Mouse (Mus musculus) hindbrain, embryonic 15.5 days (tissue): ENCODE measurements around the gene Med24. TPM values are rescaled to one million over a fixed set of nuclear protein-coding genes. Genes with fewer than 3 reads are reported as not detected.
"Not testable (repeated sequence)": the region's sequence is repeated elsewhere in the genome, so short reads cannot be mapped to it uniquely, and the experiment has no call there.

ENCODE experiments used
- ATAC-seq: fragments of 200-750 bp; cut with Nextera tagmentation; 2 replicates; pipeline ENCODE4 v1.8.0; 2017; ENCODE audit warnings: low read depth, moderate number of reproducible peaks, moderate TSS enrichment; ENCODE audit not compliant: low FRiP score
- H3K27ac ChIP-seq: fragments of 300-500 bp; sonication (generic); replicated peaks from 2 replicates; pipeline ENCODE4 v1.5.1; 2015; ENCODE audit warnings: mild to moderate bottlenecking, inconsistent platforms
- H3K27me3 ChIP-seq: fragments of 300-500 bp; sonication (generic); 2 replicates; pipeline ENCODE4 v1.6.1; 2015; ENCODE audit warnings: control low read depth, inconsistent platforms
- H3K36me3 ChIP-seq: fragments of 300-500 bp; sonication (generic); 2 replicates; pipeline ENCODE4 v1.6.1; 2015; ENCODE audit warnings: control low read depth, inconsistent platforms
- H3K4me1 ChIP-seq: fragments of 300-500 bp; sonication (generic); replicated peaks from 2 replicates; pipeline ENCODE4 v1.6.1; 2015; ENCODE audit warnings: control low read depth, inconsistent platforms
- H3K4me2 ChIP-seq: fragments of 300-500 bp; sonication (generic); 2 replicates; pipeline ENCODE4 v1.6.1; 2015; ENCODE audit warnings: moderate library complexity, mild to moderate bottlenecking, inconsistent platforms
- H3K4me3 ChIP-seq: fragments of 300-500 bp; sonication (generic); 2 replicates; pipeline ENCODE4 v1.5.1; 2015; ENCODE audit warnings: mild to moderate bottlenecking, inconsistent platforms
- H3K9ac ChIP-seq: fragments of 300-500 bp; sonication (generic); 2 replicates; pipeline ENCODE4 v1.6.1; 2015; ENCODE audit warnings: inconsistent platforms
- H3K9me3 ChIP-seq: fragments of 300-500 bp; sonication (generic); 2 replicates; pipeline ENCODE4 v1.6.1; 2016; ENCODE audit warnings: control low read depth, inconsistent platforms
- WGBS: fragments of 180-500 bp; shearing (Covaris S2); methylation state at CpG from one replicate; pipeline ENCODE4 v1.1.7; 2015; 5-methylcytosine and 5-hydroxymethylcytosine counted together
- polyA plus RNA-seq: library from polyadenylated mRNA; unstranded; fragments of >200 nt; fragmentation: Nextera tagmentation; extraction: Ambion mirVana; gene quantifications from 2 replicates; pipeline ENCODE4 v1.2.1, GENCODE M21; 2015

Gene Med24
- polyA plus RNA-seq, 1 experiment from 2014 or later, result 70.3 TPM

- Histone ChIP-seq H3K4me3 (peak overlapping the region; percentile 89), H3K27ac (peak overlapping the region; percentile 99), H3K4me2 (peak overlapping the region; percentile 93), H3K36me3 (no peaks in the 10 kb centered on the region), H3K9ac (peak overlapping the region; percentile 98), H3K27me3 (no peaks in the 10 kb centered on the region), H3K9me3 (no peaks in the 10 kb centered on the region), H3K4me1 (peaks cover 68% of the 10 kb centered on the region)
- 0% methylated on average over 17 of the region's 17 CpGs for WGBS
- ATAC-seq, result peak; percentile 0; the same call in 1 of the 2 replicates
These were observed 11.9 kb upstream of the Med24 start for GRCm38 (mm10) chr11:98741051-98741620.

- H3K4me2 ChIP-seq, result peak within 1 kb of the TSS; percentile 93
- WGBS, result 1% methylated on average over 22 of the region's 22 CpGs
- peak within 1 kb of the TSS; percentile 89 for H3K4me3 ChIP-seq
- H3K4me1 ChIP-seq, result peaks cover 61% of the 10 kb centered on the region
- H3K36me3 ChIP-seq, result no peaks in the 10 kb centered on the region
- no peaks in the 10 kb centered on the region for H3K27me3 ChIP-seq
- peak within 1 kb of the TSS; percentile 98 for H3K9ac ChIP-seq
- peak; percentile 55; the same call in 1 of the 2 replicates for ATAC-seq
- H3K9me3 ChIP-seq, result no peaks in the 10 kb centered on the region
- H3K27ac ChIP-seq, result peak within 1 kb of the TSS; percentile 99
These were observed 11.3 kb upstream of the Med24 start, which contains the start of gene Thra for GRCm38 (mm10) chr11:98740393-98741050. Gene Thra (plus strand): TSS chr11:98740638.

- H3K4me2 ChIP-seq, result peak overlapping the region; percentile 93
- H3K9ac ChIP-seq, result peak overlapping the region; percentile 98
- peak overlapping the region; percentile 99 for H3K27ac ChIP-seq
- WGBS, result 3% methylated on average over 8 of the region's 8 CpGs
- H3K9me3 ChIP-seq, result no peaks in the 10 kb centered on the region
- H3K36me3 ChIP-seq, result no peaks in the 10 kb centered on the region
- ATAC-seq, result no peak; the same call in 1 of the 2 replicates
- H3K27me3 ChIP-seq, result no peaks in the 10 kb centered on the region
- peaks cover 56% of the 10 kb centered on the region for H3K4me1 ChIP-seq
- H3K4me3 ChIP-seq, result peak overlapping the region; percentile 89
These were observed 10.8 kb upstream of the Med24 start for GRCm38 (mm10) chr11:98740026-98740392.

GRCm38 (mm10) chr11:98738925-98739324 lies 9.7 kb upstream of the Med24 start:
- Histone ChIP-seq H3K36me3 (no peaks in the 10 kb centered on the region), H3K4me1 (peaks cover 45% of the 10 kb centered on the region), H3K27me3 (no peaks in the 10 kb centered on the region), H3K9ac (no peak overlapping the region), H3K9me3 (no peaks in the 10 kb centered on the region), H3K4me3 (no peak overlapping the region), H3K27ac (peak overlapping the region; percentile 99), H3K4me2 (peak overlapping the region; percentile 13; the same call in 1 of the 2 replicates)
- ATAC-seq, result no peak
- WGBS, result 55% methylated on average over 9 of the region's 9 CpGs

- peak overlapping the region; percentile 13; the same call in 1 of the 2 replicates for H3K4me2 ChIP-seq
- no peaks in the 10 kb centered on the region for H3K9me3 ChIP-seq
- H3K9ac ChIP-seq, result no peak overlapping the region
- H3K4me1 ChIP-seq, result peaks cover 41% of the 10 kb centered on the region
- no peaks in the 10 kb centered on the region for H3K27me3 ChIP-seq
- no peak for ATAC-seq
- H3K4me3 ChIP-seq, result no peak overlapping the region
- no peaks in the 10 kb centered on the region for H3K36me3 ChIP-seq
- WGBS, result 14% methylated on average over 4 of the region's 4 CpGs
- peak overlapping the region; percentile 99 for H3K27ac ChIP-seq
These were observed 9.2 kb upstream of the Med24 start for GRCm38 (mm10) chr11:98738428-98738911.

GRCm38 (mm10) chr11:98737220-98737619 lies 8.0 kb upstream of the Med24 start:
- ATAC-seq, H3K27me3 ChIP-seq, H3K27ac ChIP-seq, H3K4me3 ChIP-seq, H3K9me3 ChIP-seq, H3K36me3 ChIP-seq, H3K4me2 ChIP-seq, H3K9ac ChIP-seq: not testable (repeated sequence)
- peaks cover 33% of the 10 kb centered on the region for H3K4me1 ChIP-seq
- WGBS, result 96% methylated on average over 2 of the region's 2 CpGs

GRCm38 (mm10) chr11:98736176-98736575 lies 6.9 kb upstream of the Med24 start:
- 84% methylated on average over 1 of the region's 1 CpGs for WGBS
- H3K4me2 ChIP-seq, result no peak overlapping the region
- no peak overlapping the region for H3K4me3 ChIP-seq
- no peak for ATAC-seq
- no peaks in the 10 kb centered on the region for H3K9me3 ChIP-seq
- H3K27ac ChIP-seq, result no peak overlapping the region
- H3K4me1 ChIP-seq, result peaks cover 33% of the 10 kb centered on the region
- no peaks in the 10 kb centered on the region for H3K27me3 ChIP-seq
- H3K36me3 ChIP-seq, result no peaks in the 10 kb centered on the region
- no peak overlapping the region for H3K9ac ChIP-seq

- Histone ChIP-seq H3K27me3 (no peaks in the 10 kb centered on the region), H3K27ac (no peak overlapping the region), H3K9me3 (no peaks in the 10 kb centered on the region), H3K36me3 (no peaks in the 10 kb centered on the region), H3K4me3 (no peak overlapping the region), H3K4me2 (no peak overlapping the region), H3K9ac (no peak overlapping the region), H3K4me1 (peaks cover 22% of the 10 kb centered on the region)
- ATAC-seq, result no peak
- WGBS, result 91% methylated on average over 4 of the region's 4 CpGs
These were observed 5.9 kb upstream of the Med24 start for GRCm38 (mm10) chr11:98735111-98735510.

GRCm38 (mm10) chr11:98734020-98734419 lies 4.8 kb upstream of the Med24 start:
- H3K9me3 ChIP-seq, result no peaks in the 10 kb centered on the region
- no peak for ATAC-seq
- H3K4me2 ChIP-seq, result no peak overlapping the region
- H3K4me3 ChIP-seq, result no peak overlapping the region
- H3K27me3 ChIP-seq, result no peaks in the 10 kb centered on the region
- H3K4me1 ChIP-seq, result peaks cover 19% of the 10 kb centered on the region
- no peak overlapping the region for H3K27ac ChIP-seq
- no peak overlapping the region for H3K9ac ChIP-seq
- WGBS, result 77% methylated on average over 3 of the region's 3 CpGs
- H3K36me3 ChIP-seq, result no peaks in the 10 kb centered on the region

- no peak overlapping the region for H3K9ac ChIP-seq
- H3K4me1 ChIP-seq, result peaks cover 18% of the 10 kb centered on the region
- H3K9me3 ChIP-seq, result no peaks in the 10 kb centered on the region
- no peak overlapping the region for H3K4me3 ChIP-seq
- no peak overlapping the region for H3K4me2 ChIP-seq
- 0 out of 2 replicates have a peak, but pooled peaks cover 6% of the 10 kb centered on the region for H3K36me3 ChIP-seq
- ATAC-seq, result no peak
- no peaks in the 10 kb centered on the region for H3K27me3 ChIP-seq
- H3K27ac ChIP-seq, result peak overlapping the region; percentile 38; the same call in 1 of the 2 replicates
- 54% methylated on average over 5 of the region's 5 CpGs for WGBS
These were observed 1.9 kb upstream of the Med24 start for GRCm38 (mm10) chr11:98731134-98731533.

GRCm38 (mm10) chr11:98730727-98731126 lies 1.5 kb upstream of the Med24 start:
- Histone ChIP-seq H3K9ac (no peak overlapping the region), H3K27ac (peak overlapping the region; percentile 38; the same call in 1 of the 2 replicates)
- no peak for ATAC-seq

GRCm38 (mm10) chr11:98725926-98726506 lies 3.2 kb downstream of the Med24 start:
- Histone ChIP-seq H3K9me3 (no peaks in the 10 kb centered on the region), H3K9ac (no peak overlapping the region), H3K4me2 (no peak overlapping the region), H3K27ac (no peak overlapping the region), H3K27me3 (no peaks in the 10 kb centered on the region), H3K36me3 (peaks cover 21% of the 10 kb centered on the region), H3K4me3 (no peak overlapping the region), H3K4me1 (peaks cover 21% of the 10 kb centered on the region)
- no peak for ATAC-seq
- 96% methylated on average over 15 of the region's 15 CpGs for WGBS

More at GRCm38 (mm10) chr11:98730727-98731126, 1.5 kb upstream of the Med24 start:
- no peaks in the 10 kb centered on the region for H3K27me3 ChIP-seq
- H3K4me3 ChIP-seq, result no peak overlapping the region
- WGBS, result 54% methylated on average over 4 of the region's 4 CpGs
- peaks cover 18% of the 10 kb centered on the region for H3K4me1 ChIP-seq
- H3K9me3 ChIP-seq, result no peaks in the 10 kb centered on the region
- peaks cover 9% of the 10 kb centered on the region; the same call in 1 of the 2 replicates for H3K36me3 ChIP-seq
- H3K4me2 ChIP-seq, result no peak overlapping the region
